Mouse (Mus musculus): ENCODE measurements around the gene Gls2.
"Not testable (repeated sequence)": the region's sequence is repeated elsewhere in the genome, so short reads cannot be mapped to it uniquely, and the experiment has no call there.

The Gls2 gene

DNA sequence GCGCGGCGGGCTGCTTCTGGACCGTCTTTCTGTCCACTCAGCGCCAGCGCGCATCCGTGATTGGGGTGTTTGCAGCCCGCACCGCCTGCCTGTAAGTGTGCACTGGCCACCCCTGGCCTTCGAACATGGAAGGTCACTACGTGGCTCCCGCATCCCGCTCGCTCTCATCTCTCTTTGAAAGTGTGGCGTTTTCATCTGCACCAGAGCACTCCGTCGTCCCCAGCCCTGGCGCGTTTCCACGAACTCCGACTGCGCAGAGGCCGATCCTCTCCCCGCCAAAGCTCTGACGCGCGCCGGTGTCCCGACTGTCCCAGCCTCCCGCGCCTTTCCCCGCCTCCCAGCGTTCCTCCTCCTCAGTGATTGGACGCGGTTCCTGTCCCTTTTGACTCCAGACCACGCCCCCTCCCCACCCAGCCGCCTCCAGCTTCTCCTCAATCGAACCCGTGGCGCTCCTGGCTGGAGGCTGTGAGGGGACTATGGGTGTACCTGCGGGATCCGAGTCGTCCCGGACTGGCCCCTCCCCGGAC is at the start of gene Gls2:
TSS of gene Gls2 (plus strand) at position 434 of the 527 bp plus-strand sequence.
- DNase-seq, result peak; percentile 98

DNA sequence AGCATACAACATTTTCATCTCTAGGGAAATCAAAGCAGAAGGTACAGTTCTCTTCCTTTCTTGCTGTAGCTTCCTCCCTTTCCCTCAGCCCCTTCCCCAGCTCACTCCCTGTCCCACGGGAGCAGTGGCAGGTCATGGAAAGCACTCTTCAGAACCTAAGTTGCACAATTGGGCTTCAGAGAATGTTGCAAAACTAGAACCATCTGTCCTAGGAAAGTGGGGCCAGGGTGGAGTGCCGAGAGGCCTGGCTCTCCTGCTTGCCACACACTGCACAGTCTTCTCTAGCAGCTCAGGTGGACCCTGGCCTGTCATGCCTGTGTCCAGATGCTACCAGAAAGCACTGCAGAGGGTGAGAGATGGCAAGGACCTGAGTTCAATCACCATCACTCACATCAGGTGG is 49.3 kb upstream of the Gls2 start:
- DNase-seq, result no peak

DNA sequence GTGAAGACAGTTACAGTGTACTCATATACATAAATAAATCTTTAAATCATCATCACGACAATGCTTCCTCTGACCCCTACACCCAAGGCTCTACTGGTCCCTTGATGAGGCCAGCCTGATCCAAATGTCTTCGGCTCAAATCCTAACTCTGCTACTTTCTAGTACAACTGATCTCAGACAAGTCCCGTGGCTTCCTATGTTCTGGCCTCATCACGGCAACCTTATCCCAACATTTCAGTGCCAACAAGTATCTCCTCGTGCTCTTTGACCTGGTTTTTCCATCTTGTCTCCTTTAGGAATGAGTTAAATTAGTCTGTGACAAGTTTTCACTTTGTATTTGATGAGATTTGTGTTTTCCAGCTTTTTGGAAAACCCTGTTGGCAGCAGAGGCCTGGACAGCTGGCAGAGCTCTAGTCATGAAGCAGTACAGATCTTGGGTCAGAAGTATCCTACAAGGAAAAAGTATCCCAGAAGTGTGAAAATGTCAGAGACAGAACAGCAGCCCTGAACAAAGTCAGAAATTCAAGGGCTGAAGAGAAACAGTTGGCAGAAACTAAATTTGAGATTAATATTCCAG is 45.4 kb upstream of the Gls2 start:
- DNase-seq, result no peak

DNA sequence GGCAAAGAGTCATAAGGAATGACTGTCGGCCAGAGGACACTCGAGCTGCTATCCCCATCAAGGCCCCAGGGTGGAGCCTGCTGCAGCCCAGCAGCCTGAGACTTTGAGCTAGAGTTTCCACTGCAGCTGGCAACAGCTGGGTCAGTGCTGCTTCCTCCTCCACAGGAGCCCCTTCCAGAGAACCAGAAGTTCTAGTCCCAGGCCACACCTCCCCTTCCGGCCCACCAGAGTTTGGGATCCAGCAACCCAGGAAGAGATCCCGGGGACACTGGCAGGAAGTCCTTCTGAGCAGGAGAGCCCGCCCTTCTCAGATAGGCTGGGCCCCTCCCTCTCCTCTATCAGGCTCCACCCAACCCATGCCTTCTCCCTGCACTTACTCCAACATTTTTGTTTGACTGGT is 44.7 kb upstream of the Gls2 start:
- DNase-seq, result peak; percentile 74

DNA sequence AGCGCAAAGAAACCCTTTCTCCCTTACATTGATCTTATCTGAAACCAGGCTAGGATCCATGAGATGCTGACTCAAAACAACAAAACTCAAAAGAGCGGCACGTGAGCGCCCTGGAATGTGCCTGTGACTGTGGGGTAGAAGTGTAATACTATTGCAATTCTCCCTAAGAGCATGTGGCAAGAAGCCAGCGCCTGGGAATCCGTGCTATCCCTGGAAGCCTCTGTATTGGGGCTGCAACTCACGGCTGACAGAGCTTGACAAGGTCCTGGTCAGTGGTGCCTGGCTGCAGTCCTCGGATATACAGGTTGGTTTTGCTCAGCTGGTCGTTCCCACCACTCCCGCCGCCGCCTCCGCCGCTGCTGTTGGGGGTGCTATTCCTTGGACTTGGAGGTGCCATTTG is 43.3 kb upstream of the Gls2 start:
- DNase-seq, result peak; percentile 63

DNA sequence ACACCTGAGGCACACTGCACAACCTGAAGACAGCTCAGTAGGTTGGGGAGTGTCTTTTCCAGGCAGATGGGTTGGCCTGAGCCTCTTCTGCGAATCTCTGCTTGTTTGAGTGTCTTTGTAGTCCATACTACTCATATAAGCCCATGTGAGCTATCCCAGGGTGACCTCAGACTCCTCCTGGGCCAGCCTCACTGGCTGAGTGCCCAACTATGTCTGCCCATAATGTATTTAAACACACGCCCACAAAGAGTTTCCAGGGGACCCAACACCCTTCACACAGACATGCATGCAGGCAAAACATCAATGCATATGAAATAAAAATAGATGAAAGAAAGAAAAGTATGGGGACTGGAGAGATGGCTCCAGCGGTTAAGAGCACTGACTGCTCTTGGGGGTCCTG is 40.3 kb upstream of the Gls2 start:
- DNase-seq, result no peak

DNA sequence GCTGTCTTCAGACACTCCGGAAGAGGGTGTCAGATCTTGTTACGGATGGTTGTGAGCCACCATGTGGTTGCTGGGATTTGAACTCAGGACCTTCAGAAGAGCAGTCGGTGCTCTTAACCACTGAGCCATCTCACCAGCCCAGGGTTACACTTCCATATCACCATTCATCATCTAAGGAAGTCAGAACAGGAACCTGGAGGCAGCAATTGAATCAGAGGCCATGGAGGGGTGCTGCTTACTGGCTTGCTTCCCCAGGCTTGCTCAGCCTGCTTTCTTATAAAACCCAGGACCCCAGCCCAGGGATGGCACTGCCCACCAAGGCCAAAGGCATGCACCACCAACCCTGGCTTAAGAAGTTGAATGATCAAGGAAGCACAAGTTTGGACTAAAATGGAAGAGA is 28.5 kb upstream of the Gls2 start:
- not testable (repeated sequence) for DNase-seq

DNA sequence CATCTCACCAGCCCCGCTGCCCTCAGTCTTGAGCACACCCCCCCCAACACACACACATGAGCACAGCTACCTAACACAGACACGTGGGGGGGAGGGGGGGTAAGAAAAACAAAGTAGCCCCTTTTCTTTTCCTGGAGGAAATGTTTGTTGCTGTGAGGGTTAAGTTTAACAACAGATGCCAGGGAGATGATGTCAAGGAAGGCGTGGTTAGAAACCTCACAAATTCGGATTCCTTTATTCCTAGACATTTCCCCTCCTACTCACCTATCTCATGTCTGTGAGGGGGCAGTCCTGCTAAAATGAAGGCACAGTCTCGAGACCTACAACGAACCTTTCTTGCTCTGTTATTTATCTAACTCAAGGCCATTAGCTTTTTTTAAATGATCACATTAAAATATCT is 27.2 kb upstream of the Gls2 start:
- DNase-seq, result no peak

DNA sequence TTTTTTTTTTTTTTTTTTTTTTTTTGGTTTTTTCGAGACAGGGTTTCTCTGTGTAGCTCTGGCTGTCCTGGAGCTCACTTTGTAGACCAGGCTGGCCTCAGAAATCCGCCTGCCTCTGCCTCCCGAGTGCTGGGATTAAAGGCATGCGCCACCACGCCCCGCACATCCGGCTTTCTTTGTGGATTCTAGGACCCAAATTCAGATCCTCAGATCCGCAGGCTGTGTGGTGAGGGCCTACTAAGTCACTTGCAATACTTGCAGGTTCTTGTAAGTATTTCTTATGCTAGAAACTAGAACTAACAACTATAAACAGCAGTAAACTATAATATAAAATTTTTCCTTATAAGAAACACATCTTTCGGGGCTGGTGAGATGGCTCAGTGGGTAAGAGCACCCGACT is 22.9 kb upstream of the Gls2 start:
- not testable (repeated sequence) for DNase-seq

DNA sequence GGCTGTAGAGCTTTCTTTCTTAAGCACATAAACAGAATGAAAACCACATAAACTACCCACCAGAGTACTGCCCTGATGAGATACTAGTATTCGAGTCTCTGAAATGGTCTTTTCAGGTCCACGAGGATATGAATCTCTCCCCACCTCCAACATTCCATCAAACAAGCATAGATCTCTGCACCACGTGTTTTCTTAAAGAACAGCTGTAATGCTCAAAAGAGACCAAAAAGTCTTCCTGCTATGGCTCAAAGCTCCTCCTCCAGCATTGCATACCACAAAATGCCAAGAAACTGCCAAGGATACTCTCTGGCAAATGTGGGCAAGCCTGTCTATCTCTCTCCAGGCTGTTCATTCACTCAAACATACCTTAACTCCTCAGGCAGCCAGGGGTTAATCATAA is 19.0 kb upstream of the Gls2 start:
- no peak for DNase-seq

DNA sequence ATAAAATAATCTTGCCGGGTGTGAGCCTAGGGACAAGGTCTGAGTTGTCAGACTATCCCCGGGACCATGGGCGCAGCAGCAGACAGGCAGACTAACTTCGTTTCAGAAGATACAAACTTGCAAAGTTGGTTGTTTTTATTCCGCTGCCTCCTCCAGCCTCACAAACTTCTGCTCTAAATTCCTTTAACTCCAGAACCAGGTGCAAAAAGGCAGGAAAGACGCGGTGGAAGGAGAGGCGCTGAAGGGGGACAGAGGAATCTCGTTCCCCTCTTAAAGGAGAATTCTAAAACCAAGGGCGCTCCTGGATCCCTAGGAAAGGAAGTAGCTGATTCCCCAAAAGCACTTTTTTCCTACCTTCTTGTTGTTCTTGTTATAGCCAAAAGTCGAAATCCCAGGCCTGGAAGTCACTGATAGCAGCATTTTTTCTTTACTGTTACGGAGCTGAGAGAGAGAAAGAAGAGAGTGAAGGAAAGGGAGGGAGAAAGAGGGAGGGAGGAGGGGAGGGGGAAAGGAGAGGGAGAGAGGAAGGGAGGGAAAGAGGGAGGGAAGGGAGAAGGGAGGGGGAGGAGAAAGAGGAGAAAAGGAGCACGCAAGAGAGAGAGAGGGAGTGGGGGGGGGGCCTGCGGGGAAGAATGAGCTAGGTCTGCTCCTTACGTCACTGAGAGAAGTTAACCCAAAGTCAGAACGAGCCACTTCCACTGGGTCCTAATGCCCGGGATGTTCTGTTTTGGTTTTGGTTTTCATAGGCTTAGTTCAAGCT is 18.1 kb upstream of the Gls2 start:
- peak; percentile 69 for DNase-seq

DNA sequence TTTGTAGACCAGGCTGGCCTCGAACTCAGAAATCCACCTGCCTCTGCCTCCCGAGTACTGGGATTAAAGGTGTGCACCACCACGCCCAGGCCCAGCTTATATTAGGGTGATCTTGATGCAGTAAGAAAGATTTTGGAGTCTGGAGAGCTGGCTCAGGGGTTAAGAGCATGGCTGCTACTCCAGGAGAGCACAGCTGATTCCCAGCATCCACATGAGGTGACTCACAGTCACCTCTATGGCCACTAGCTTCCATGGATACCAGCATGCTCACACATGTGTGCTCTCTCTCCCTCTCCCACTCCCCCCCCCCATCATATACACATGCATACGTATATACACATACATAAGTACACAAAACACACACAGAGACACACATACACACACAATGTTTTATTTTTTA is 16.9 kb upstream of the Gls2 start:
- DNase-seq, result no peak

DNA sequence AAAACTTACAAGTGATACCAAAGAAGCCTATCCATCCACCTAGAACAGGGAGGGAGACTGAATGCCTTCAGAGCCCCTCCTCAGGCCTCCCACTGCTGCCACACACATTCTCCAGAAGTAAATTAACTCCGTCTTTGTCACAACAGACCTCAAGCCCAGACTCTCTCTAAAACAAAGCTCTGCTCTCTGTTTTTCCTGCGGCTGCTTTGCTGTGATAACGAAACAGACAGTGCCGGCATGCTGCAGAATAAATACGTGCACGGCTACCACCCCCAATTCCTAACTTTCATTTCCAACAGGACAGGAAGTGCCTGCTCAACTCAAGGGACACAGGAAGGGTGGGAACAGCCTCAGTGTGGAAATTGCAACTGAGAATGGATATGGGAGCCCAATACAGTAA is 14.3 kb upstream of the Gls2 start, which contains the start of gene Rbms2:
TSS of gene Rbms2 (minus strand) at position 309 of the 400 bp plus-strand sequence.
- peak; percentile 47 for DNase-seq

DNA sequence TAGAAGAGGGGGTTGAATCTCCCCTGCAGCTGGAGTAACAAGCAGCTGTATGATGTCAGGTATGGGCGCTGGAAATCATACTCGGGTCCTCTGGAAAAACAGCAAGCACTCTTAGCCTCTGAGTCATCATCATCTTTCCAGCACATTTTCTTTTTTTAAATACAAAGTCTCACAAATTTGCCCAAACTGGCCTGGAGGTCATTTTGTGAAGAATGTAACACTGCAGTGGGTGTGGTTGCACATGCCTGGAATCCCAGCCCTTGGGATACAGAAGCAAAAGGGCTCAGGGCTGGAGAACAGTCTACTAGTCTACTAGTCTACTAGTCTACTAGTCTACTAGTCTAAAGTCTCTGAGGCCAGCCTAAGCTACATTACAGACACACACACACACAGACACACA is 10.0 kb upstream of the Gls2 start:
- DNase-seq, result no peak

DNA sequence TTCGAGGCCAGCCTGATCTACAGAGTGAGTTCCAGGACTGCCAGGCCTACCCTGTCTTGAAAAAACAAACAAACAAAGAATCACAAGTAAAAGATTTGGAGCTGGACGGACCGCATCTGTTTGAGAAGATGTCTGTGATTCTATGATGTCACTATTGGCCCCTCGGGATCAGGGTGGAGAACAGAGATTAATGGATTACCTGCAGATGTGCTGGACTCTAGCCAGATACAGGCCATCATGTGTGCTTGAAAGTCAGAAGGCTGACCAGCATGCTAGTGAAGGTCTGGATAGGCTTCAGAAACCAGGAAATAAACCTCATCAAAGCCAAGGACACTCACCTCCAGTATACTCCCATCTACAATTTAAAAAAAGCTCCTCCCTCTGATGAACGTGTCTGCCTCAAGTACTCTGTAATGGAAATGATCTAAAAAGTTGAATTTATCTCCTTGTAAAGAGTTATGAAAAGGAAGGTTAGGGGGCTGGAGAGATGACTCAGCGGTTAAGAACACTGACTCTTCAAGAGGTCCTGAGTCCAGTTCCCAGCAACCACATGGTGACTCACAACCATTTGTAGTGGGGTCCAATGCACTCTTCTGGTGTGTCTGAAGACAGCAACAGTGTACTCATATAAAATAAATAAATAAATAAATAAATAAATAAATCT is 8.8 kb upstream of the Gls2 start:
- no peak for DNase-seq

DNA sequence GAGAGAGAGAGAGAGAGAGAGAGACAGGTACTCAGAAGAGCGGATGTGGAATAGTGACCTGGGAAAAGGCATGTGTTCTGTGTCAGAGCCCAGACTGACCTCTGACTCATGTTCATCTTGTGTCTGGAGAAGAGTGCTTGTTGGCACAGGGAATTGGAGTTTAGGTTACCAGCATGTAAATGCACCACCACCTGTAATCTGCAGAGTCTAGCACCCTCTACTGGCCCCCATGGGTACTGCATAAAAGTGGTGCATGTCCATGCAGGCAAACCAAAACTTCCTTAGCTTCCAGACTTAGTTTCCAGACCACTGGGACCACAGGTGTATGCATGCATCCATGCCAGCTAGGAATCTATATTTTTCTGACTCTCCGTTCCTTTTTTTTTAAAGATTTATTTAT is 8.3 kb upstream of the Gls2 start:
- DNase-seq, result peak; percentile 86

DNA sequence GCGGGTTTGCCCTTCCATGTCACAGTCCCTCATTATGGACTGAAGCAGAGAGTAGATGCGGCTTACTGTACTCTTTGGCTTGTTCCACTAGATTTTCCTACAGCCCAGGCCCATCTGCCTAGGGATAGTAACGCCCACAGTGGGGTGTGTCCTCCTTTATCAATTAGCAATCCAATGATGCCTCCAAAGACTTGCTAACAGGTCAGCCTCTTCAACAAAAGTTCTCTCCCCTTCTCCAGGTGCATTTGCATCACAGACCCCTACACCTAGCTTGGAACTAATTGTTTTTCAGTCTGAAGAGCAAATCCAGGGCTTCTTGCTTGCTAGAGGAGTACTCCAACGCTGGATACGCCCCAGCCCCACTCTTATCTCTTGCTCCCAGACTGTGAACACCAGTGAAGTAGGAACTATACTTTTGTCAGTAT is 7.1 kb upstream of the Gls2 start:
- no peak for DNase-seq

DNA sequence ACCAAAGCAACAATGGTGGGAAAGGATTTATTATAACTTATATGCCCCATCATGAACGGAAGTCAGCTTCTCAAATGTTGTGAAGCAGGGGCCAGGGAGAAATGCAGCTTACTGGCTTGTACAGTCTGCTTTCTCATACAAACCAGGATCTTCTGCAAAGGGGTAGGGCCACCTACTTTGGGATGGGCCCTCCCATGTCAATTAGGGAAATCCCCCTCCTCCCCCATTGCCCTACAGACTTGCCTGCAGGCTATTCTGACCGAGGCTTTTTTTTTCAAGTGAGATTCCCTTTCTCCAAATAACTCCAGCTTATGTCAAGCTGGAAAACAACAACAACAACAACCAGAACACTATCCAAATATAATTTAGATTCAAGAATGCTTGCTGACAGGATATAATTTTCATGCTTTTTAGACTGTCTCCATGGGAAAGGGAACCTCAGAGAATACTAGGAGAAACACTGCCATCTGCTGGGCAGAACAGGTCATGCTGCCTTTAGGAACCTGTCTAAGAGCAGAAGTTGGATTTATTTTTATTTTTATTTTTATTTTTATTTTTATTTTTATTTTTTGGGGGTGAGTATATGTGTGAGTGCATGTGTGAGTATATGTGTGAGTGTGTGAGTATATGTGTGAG is 5.9 kb upstream of the Gls2 start:
- DNase-seq, result peak; percentile 81

DNA sequence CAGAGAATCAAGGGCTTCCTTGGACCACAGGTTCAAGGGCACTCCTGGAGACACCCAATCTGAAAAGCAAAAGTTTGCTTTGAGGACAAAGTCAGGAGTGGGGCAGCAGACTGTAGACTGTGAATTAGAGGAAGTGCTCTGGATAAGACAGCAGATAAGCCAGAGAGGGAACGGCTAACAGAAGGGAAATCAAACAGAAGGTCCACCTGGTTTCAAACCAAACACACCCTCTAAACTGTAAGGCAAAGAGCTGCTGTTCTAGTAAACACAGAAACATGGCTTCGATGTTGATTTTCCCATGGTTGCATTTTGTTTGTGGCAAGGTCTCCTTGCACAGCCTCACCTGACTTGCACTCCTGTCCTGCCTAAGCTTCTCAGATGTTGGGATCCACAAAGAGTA is 2.8 kb upstream of the Gls2 start:
- DNase-seq, result no peak

DNA sequence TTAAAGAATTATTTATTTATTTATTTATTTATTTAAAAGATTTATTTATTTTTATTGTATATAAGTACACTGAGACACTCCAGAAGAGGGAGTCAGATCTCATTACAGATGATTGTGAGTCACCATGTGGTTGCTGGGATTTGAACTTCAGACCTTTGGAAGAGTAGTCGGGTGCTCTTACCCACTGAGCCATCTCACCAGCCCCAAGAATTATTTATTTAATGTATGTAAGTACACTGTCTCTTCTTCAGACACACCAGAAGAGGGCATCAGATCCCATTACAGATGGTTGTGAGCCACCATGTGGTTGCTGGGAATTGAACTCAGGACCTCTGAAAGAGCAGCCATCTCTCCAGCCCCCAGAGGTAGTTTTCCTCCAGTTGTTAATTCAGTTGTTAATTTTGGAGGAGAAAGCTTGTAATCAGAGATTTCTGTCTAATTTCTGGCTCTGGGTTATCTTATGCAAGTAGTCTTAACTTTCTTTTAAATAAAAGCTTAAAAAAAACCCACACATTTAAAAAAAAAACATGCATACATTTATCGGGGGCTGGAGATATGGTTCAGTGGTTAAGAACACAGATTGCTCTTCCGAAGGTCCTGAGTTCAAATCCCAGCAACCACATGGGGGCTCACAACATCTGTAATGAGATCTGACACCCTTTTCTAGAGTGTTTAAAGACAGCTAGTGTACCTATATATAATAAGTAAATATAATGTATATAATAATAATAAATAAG is 2.1 kb upstream of the Gls2 start:
- DNase-seq, result not testable (repeated sequence)

DNA sequence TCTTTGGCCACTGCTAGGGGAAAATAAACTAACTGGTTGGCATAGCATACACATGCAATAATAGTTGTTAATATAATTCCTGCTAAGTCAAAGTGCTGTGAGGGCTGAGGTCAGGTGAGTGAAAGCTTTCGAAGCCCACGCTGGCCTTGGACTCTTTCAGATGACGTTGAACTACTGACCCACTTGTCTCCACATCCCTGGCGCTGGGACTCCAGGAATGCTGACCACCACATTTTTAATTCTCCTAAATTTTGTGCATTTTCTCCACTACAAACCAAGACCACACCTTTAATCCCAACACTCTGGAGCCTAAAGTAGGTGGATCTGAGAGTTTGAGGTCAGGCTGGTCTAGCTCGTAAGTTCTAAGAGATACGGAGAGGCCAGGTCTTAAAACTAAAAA is 1.1 kb upstream of the Gls2 start:
- DNase-seq, result no peak

DNA sequence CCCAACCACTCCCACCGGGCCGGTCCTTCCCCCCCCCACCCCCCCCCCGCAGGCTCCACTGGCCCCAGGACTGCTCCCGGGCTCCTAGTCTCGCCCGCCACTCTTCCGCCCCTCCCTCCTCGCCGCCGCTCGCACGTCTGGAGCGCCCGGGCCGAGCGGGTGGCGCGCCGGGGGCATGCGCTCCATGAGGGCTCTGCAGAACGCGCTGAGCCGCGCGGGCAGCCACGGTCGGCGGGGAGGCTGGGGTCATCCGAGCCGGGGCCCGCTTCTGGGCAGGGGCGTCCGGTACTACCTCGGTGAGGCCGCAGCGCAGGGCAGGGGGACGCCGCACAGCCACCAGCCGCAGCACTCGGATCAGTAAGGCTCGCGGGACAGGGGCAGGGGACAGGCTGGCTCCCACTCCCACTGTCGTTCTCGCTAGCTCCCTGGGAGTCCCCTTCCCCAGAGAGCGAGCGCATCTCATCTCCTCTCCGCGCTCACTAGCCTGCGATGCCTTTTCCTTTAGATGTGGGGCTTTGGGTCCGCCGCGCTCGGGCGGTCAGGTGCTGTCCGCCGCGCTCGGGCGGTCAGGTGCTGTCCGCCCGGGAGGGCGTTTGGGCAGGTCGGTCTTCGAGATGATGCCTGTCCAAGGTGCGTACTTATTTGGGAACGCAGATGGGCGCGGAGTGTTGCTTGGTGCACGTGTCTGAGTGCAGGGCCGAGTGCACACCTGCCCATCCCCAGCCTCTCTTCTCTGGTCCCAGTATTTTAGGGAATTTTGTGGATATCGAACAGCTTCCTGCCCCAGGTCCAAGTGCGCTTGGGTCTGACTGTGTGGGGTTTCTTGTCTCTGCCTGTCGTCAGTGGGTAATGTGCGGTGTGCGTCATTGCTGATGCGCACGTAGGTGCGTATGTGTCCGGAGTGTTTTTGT is 549 bp downstream of the Gls2 start:
- DNase-seq, result peak; percentile 25
